Mouse (Mus musculus): ENCODE measurements at regions not wholly inside any gene's neighbourhood (a gene's known extent, or its start where the extent isn't known, plus 50 kb on each side); places are given as distances from the start of the nearest gene placed in this dataset.

DNA sequence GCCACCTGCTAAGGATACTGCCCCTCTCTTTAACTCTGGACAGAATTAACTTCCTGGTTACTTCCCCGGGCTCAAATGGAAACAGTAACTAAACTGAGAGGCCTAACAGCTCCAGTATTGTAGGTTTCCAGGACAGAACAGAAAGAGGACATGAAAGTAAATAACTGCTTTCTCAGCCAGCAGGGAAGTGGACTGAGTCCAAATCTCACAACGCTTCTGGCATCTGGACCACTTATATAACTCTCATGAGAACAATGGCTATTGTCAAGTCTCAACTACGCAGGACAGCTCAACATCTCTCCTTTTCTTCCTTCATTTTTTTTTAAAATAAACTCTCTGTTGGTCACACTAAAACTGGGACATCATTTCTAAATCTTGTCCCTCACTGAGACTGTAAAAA is 594.8 kb downstream of the Rapgef2 start:
- no peak for TF ChIP-seq CTCF (IDR thresholded peaks at IDR 0.05; ENCODE audit: low read depth, low read length)
- no peak for TF ChIP-seq POLR2A (IDR thresholded peaks at IDR 0.05; ENCODE audit: insufficient read depth, low read length)
- TF ChIP-seq EP300 (IDR thresholded peaks at IDR 0.05; ENCODE audit: insufficient read depth, low read depth, low read length) = no peak
- H3K9me3 ChIP-seq (replicated peaks; ENCODE audit: control insufficient read depth, insufficient read depth, low read length, poor library complexity, severe bottlenecking) = no peaks in the 10 kb centered on the region
- no peak overlapping the region for H3K9ac ChIP-seq (ENCODE audit: low read depth, poor library complexity, severe bottlenecking)
- H3K27ac ChIP-seq (ENCODE audit: insufficient read depth, low read length) = no peak overlapping the region
- H3K36me3 ChIP-seq (ENCODE audit: control insufficient read depth, insufficient read depth, low read length, poor library complexity, severe bottlenecking) = no peaks in the 10 kb centered on the region
- no peaks in the 10 kb centered on the region for H3K4me1 ChIP-seq (ENCODE audit: control insufficient read depth, insufficient read depth, low read length)
- H3K27me3 ChIP-seq (ENCODE audit: control insufficient read depth, insufficient read depth, low read length, poor library complexity, severe bottlenecking) = no peaks in the 10 kb centered on the region
- H3K4me3 ChIP-seq (ENCODE audit: low read depth, low read length) = no peak overlapping the region

DNA sequence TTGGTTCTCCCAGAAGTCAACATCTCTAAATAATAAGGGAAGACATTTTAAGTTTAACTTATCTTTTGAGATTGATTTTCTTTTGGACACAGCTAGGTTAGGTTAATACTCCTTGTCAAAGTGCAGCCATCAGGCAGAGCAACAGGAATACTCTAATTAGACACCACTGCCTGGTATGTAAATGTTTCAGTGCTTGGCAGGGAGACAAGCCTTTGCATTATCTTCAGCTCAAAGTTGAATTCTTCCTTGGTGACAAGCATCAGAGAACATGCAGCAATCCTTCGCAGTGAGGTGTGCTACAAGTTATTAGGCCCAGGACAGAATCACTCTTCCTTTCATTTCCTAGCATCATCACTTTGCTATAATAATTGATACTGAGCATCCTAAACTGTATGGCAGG is 608.7 kb downstream of the Rapgef2 start:
- H3K9ac ChIP-seq (ENCODE audit: low read depth, poor library complexity, severe bottlenecking) = no peak overlapping the region
- no peaks in the 10 kb centered on the region for H3K36me3 ChIP-seq (ENCODE audit: control insufficient read depth, insufficient read depth, low read length, poor library complexity, severe bottlenecking)
- H3K4me3 ChIP-seq (ENCODE audit: low read depth, low read length) = no peak overlapping the region
- TF ChIP-seq CTCF (IDR thresholded peaks at IDR 0.05; ENCODE audit: low read depth, low read length) (no peak), POLR2A (IDR thresholded peaks at IDR 0.05; ENCODE audit: insufficient read depth, low read length) (no peak), EP300 (IDR thresholded peaks at IDR 0.05; ENCODE audit: insufficient read depth, low read depth, low read length) (no peak)
- H3K9me3 ChIP-seq (replicated peaks; ENCODE audit: control insufficient read depth, insufficient read depth, low read length, poor library complexity, severe bottlenecking) = no peaks in the 10 kb centered on the region
- no peaks in the 10 kb centered on the region for H3K27me3 ChIP-seq (ENCODE audit: control insufficient read depth, insufficient read depth, low read length, poor library complexity, severe bottlenecking)
- no peak overlapping the region for H3K27ac ChIP-seq (ENCODE audit: insufficient read depth, low read length)
- H3K4me1 ChIP-seq (ENCODE audit: control insufficient read depth, insufficient read depth, low read length) = no peaks in the 10 kb centered on the region

DNA sequence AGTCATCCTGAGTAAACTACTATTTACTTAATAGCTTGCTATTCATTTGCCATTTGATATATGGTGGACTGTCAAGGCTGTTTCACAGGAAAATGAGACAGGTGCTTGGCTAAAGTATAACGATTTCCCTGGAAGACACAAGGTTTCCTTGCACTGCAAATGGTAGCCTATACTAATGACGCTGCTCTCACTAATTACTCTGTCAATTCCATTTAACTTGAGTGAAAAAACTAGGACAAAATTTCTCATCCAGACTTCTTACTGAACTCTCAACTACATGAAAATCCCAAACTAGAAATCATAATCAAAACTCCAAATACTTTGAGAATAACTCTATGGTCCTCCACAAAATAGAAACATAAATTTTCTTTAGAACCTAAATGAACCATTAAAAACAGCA is 609.5 kb downstream of the Rapgef2 start:
- Histone ChIP-seq H3K36me3 (ENCODE audit: control insufficient read depth, insufficient read depth, low read length, poor library complexity, severe bottlenecking) (no peaks in the 10 kb centered on the region), H3K9ac (ENCODE audit: low read depth, poor library complexity, severe bottlenecking) (no peak overlapping the region), H3K4me3 (ENCODE audit: low read depth, low read length) (no peak overlapping the region), H3K27me3 (ENCODE audit: control insufficient read depth, insufficient read depth, low read length, poor library complexity, severe bottlenecking) (no peaks in the 10 kb centered on the region), H3K9me3 (replicated peaks; ENCODE audit: control insufficient read depth, insufficient read depth, low read length, poor library complexity, severe bottlenecking) (no peaks in the 10 kb centered on the region), H3K4me1 (ENCODE audit: control insufficient read depth, insufficient read depth, low read length) (no peaks in the 10 kb centered on the region), H3K27ac (ENCODE audit: insufficient read depth, low read length) (no peak overlapping the region)
- TF ChIP-seq CTCF (IDR thresholded peaks at IDR 0.05; ENCODE audit: low read depth, low read length) = no peak
- TF ChIP-seq EP300 (IDR thresholded peaks at IDR 0.05; ENCODE audit: insufficient read depth, low read depth, low read length) = no peak
- TF ChIP-seq POLR2A (IDR thresholded peaks at IDR 0.05; ENCODE audit: insufficient read depth, low read length) = no peak

DNA sequence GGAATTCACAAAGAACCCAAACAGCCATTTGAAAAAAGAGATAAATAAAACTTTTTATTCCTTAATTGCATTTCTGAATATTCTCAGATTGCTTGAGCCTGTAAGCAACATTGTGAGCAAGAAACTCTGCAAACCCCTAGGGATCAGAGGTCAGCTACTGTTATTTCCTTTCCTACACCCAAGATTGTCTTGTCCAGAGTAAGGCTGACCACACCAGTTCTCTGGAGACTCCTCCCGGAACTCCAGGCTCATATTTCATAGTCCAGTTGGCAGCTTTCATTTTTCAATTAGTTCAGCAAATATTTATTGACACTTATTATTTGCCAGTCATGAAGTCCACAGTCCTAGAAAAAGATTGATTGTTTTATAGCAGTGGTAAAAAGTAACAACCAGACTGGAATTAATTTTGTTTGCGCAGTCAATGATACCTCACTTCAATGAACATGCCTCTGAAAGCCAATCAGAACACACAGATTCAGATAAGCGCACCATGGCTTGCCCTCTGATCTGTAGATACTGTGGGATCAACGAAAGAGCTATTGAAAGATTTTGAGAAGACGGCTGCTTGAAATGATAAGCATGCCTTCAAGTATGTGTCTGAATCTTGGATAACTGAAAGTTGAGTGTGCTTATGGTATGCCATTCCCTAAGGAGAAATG is 611.7 kb downstream of the Rapgef2 start:
- Histone ChIP-seq H3K9me3 (replicated peaks; ENCODE audit: control insufficient read depth, insufficient read depth, low read length, poor library complexity, severe bottlenecking) (no peaks in the 10 kb centered on the region), H3K9ac (ENCODE audit: low read depth, poor library complexity, severe bottlenecking) (no peak overlapping the region), H3K4me3 (ENCODE audit: low read depth, low read length) (no peak overlapping the region), H3K4me1 (ENCODE audit: control insufficient read depth, insufficient read depth, low read length) (no peaks in the 10 kb centered on the region), H3K27me3 (ENCODE audit: control insufficient read depth, insufficient read depth, low read length, poor library complexity, severe bottlenecking) (no peaks in the 10 kb centered on the region), H3K27ac (ENCODE audit: insufficient read depth, low read length) (no peak overlapping the region), H3K36me3 (ENCODE audit: control insufficient read depth, insufficient read depth, low read length, poor library complexity, severe bottlenecking) (no peaks in the 10 kb centered on the region)
- TF ChIP-seq EP300 (IDR thresholded peaks at IDR 0.05; ENCODE audit: insufficient read depth, low read depth, low read length) = no peak
- no peak for TF ChIP-seq CTCF (IDR thresholded peaks at IDR 0.05; ENCODE audit: low read depth, low read length)
- no peak for TF ChIP-seq POLR2A (IDR thresholded peaks at IDR 0.05; ENCODE audit: insufficient read depth, low read length)

DNA sequence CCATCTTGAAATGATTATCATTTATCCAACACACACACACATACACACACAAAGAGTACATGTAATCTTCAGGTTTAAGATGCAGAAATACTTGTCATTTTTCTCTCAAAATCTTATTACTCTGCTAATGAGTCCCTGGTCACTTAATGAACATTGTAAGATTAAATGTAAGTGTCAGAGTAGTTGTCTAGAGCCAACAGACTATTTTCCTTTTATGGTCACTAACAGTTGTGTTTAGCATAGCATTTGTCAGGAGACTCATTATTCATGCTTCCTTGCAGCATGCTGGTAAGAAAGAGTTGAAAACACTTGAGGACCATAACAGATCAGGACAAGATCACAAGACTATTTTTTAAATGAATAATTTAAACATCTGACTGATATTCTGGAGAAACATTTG is 618.3 kb downstream of the Rapgef2 start:
- TF ChIP-seq EP300 (IDR thresholded peaks at IDR 0.05; ENCODE audit: insufficient read depth, low read depth, low read length) (no peak), POLR2A (IDR thresholded peaks at IDR 0.05; ENCODE audit: insufficient read depth, low read length) (no peak), CTCF (IDR thresholded peaks at IDR 0.05; ENCODE audit: low read depth, low read length) (no peak)
- H3K27ac ChIP-seq (ENCODE audit: insufficient read depth, low read length) = no peak overlapping the region
- H3K4me3 ChIP-seq (ENCODE audit: low read depth, low read length) = no peak overlapping the region
- no peak overlapping the region for H3K9ac ChIP-seq (ENCODE audit: low read depth, poor library complexity, severe bottlenecking)
- H3K4me1 ChIP-seq (ENCODE audit: control insufficient read depth, insufficient read depth, low read length) = no peaks in the 10 kb centered on the region
- H3K9me3 ChIP-seq (replicated peaks; ENCODE audit: control insufficient read depth, insufficient read depth, low read length, poor library complexity, severe bottlenecking) = no peaks in the 10 kb centered on the region
- no peaks in the 10 kb centered on the region for H3K36me3 ChIP-seq (ENCODE audit: control insufficient read depth, insufficient read depth, low read length, poor library complexity, severe bottlenecking)
- H3K27me3 ChIP-seq (ENCODE audit: control insufficient read depth, insufficient read depth, low read length, poor library complexity, severe bottlenecking) = no peaks in the 10 kb centered on the region

DNA sequence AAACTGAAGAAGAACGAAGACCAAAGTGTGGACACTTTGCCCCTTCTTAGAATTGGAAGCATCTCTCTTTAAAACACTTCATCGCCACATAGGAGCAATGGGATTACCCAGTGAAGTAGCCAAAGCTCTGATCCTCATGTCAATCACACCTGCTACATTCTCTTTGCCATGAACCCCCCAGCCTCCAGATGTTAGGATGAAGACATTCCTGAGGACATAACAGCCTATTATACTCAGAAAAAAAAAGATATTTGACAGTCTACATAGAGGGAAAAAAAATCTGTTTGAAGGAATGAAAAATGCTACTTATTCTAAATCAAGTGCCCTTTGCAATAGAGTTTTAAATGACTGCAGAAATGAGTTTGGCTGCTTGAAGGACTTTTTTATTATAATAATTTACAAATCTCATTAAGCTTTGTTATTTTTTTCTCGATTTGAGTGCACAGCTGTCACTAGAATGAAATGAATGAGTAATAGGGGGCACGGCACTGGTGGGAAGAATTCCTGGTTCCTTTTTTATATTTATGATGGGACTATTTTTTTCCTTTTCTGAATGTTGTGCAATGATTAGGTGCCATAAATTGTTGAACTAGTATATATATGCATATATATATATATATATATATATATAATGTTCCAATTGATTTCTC is 618.8 kb downstream of the Rapgef2 start:
- H3K36me3 ChIP-seq (ENCODE audit: control insufficient read depth, insufficient read depth, low read length, poor library complexity, severe bottlenecking) = no peaks in the 10 kb centered on the region
- no peak for TF ChIP-seq POLR2A (IDR thresholded peaks at IDR 0.05; ENCODE audit: insufficient read depth, low read length)

More for the DNA sequence above, 618.8 kb downstream of the Rapgef2 start:
- no peak overlapping the region for H3K9ac ChIP-seq (ENCODE audit: low read depth, poor library complexity, severe bottlenecking)
- H3K4me1 ChIP-seq (ENCODE audit: control insufficient read depth, insufficient read depth, low read length) = no peaks in the 10 kb centered on the region
- H3K27ac ChIP-seq (ENCODE audit: insufficient read depth, low read length) = no peak overlapping the region
- no peaks in the 10 kb centered on the region for H3K27me3 ChIP-seq (ENCODE audit: control insufficient read depth, insufficient read depth, low read length, poor library complexity, severe bottlenecking)
- H3K4me3 ChIP-seq (ENCODE audit: low read depth, low read length) = no peak overlapping the region
- no peaks in the 10 kb centered on the region for H3K9me3 ChIP-seq (replicated peaks; ENCODE audit: control insufficient read depth, insufficient read depth, low read length, poor library complexity, severe bottlenecking)

All from ES-Bruce4 (cell line).